8 mouse cellular contexts compared by ENCODE assay signal in the genomic region with DNA sequence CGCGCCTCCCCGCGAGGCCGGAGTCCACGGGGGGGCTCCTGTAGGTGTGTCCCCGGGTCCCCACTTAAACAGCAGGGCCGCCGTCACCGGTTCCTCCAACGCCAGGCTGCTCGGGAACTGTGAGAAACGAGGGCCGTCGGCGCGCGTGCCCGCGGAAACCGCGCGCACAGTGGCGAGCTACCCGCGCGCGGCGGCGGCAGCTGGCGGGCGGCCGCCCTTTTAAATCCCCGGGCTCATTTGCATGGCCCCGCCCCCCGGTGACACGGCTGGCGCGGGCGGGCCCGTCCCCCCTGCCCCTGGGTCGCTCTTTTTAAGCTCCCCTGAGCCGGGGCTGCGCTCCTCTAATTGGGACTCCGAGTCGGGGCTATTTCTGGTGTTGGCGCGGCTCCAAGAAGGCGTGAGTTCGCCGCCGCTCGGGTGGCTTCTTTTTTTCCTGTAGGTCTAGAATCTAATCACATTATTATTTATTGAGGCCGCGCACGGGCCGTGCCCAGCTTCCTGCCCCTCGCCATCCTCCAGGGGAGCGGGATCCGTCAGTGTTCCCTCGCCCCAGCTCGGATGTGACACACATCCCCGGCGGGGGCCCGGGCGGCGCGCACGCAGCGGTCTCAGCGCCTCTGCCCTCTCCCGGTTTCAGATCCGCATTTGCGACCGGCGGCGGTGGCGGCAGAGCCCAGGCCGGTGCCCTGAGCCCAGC. TPM values are rescaled to one million over a fixed set of nuclear protein-coding genes. Genes with fewer than 3 reads are reported as not detected.
DNase-seq lines count a peak whose midpoint lies in the region; ATAC-seq lines count a peak whose summit lies in the region.

TSS of gene Hmga1 (plus strand) at position 183 of the 697 bp plus-strand sequence.

- H3K4me2 ChIP-seq in midbrain, embryonic 11.5 days = peak within 1 kb of the TSS; percentile 76

- H3K4me1 ChIP-seq in midbrain, embryonic 11.5 days (ENCODE audit: control insufficient read depth, insufficient read depth, low read length) = peaks cover 41% of the 10 kb centered on the region

- no peaks in the 10 kb centered on the region for H3K36me3 ChIP-seq in midbrain, embryonic 11.5 days (ENCODE audit: control insufficient read depth, insufficient read depth, low read length)

- H3K27ac ChIP-seq in midbrain, embryonic 11.5 days (ENCODE audit: low read depth, low read length) = peak within 1 kb of the TSS; percentile 95

- no peaks in the 10 kb centered on the region for H3K9me3 ChIP-seq in midbrain, embryonic 11.5 days (ENCODE audit: control insufficient read depth, low read length)

- 1% methylated on average over 73 of the region's 79 CpGs for WGBS in midbrain, embryonic 11.5 days

- DNase-seq in ovary, adult 18-20 months (ENCODE audit: low spot score) = peak; percentile 62
- no peak for DNase-seq in ovary, postnatal 10 days (ENCODE audit: low spot score)
- peak; percentile 90 for DNase-seq in embryo, embryonic 10 days (ENCODE audit: low spot score)
- DNase-seq in gastrocnemius, postnatal 14 days = peak; percentile 80
- peak; percentile 92 for DNase-seq in left cerebral cortex, postnatal 4 days
- peak; percentile 100 for DNase-seq in midbrain, embryonic 11.5 days (ENCODE audit: low spot score, missing footprints)
- DNase-seq in spleen, adult 12 weeks (ENCODE audit: low spot score) = peak; percentile 81

- no peaks in the 10 kb centered on the region for H3K27me3 ChIP-seq in midbrain, embryonic 11.5 days (ENCODE audit: control insufficient read depth, insufficient read depth, low read length)

- peak; percentile 67 for ATAC-seq in inflammation-experienced regulatory T-cells, adult 6 months
- ATAC-seq in midbrain, embryonic 11.5 days (ENCODE audit: low FRiP score) = peak; percentile 79

- H3K4me3 ChIP-seq in midbrain, embryonic 11.5 days (ENCODE audit: low read depth, low read length) = peak within 1 kb of the TSS; percentile 95

- peak within 1 kb of the TSS; percentile 94 for H3K9ac ChIP-seq in midbrain, embryonic 11.5 days (ENCODE audit: low read length)

- intact Hi-C loops in gastrocnemius, postnatal 14 days (cut with DNase I; ENCODE audit: low total_unique reads) = no loop called here
- intact Hi-C loops in left cerebral cortex, postnatal 4 days (cut with DNase I) = no loop called here

RNA-seq across cellular contexts. Expression of gene Hmga1, which starts in this region (rescaled TPM):
- 10 to 100 TPM; 17.2 to 18.7 TPM for total RNA-seq in gastrocnemius, postnatal 14 days (2021)
- polyA plus RNA-seq in inflammation-experienced regulatory T-cells, adult 6 months (2017; shearing (Covaris generic)) = 10 to 100 TPM; 37.3 to 69.6 (median 41.9) TPM
- 10 to 100 TPM; 43.6 to 45.5 TPM for total RNA-seq in left cerebral cortex, postnatal 4 days (2021)
- polyA plus RNA-seq in midbrain, embryonic 11.5 days (2014; fragmentation: Nextera tagmentation; extraction: Ambion mirVana) = 354 and 406 TPM in 2 replicates
